Mouse (Mus musculus): ENCODE measurements around the gene Clasp2.
"Not testable (repeated sequence)": the region's sequence is repeated elsewhere in the genome, so short reads cannot be mapped to it uniquely, and the experiment has no call there.

Gene Clasp2

GRCm38 (mm10) chr9:113741108-113741636, at the start of gene Clasp2:
TSS of gene Clasp2 (plus strand) at chr9:113741473.
- DNase-seq (ENCODE audit: low read depth in 1 of 2, low spot score in 2 of 2), result peak; percentile 38 to 77

GRCm38 (mm10) chr9:113701441-113702160, 39.7 kb upstream of the Clasp2 start:
- DNase-seq (ENCODE audit: low read depth in 1 of 2, low spot score in 2 of 2), result no peak

GRCm38 (mm10) chr9:113706108-113706507, 35.2 kb upstream of the Clasp2 start:
- no peak for DNase-seq (ENCODE audit: low read depth in 1 of 2, low spot score in 2 of 2)

GRCm38 (mm10) chr9:113706841-113707240, 34.4 kb upstream of the Clasp2 start:
- DNase-seq (ENCODE audit: low read depth in 1 of 2, low spot score in 2 of 2), result no peak

- peak; percentile 57 to 84 for DNase-seq (ENCODE audit: low read depth in 1 of 2, low spot score in 2 of 2)
Observed at GRCm38 (mm10) chr9:113707481-113708360, 33.6 kb upstream of the Clasp2 start, which contains the start of gene Pdcd6ip. TSS of gene Pdcd6ip (minus strand) at chr9:113708259.

DNA sequence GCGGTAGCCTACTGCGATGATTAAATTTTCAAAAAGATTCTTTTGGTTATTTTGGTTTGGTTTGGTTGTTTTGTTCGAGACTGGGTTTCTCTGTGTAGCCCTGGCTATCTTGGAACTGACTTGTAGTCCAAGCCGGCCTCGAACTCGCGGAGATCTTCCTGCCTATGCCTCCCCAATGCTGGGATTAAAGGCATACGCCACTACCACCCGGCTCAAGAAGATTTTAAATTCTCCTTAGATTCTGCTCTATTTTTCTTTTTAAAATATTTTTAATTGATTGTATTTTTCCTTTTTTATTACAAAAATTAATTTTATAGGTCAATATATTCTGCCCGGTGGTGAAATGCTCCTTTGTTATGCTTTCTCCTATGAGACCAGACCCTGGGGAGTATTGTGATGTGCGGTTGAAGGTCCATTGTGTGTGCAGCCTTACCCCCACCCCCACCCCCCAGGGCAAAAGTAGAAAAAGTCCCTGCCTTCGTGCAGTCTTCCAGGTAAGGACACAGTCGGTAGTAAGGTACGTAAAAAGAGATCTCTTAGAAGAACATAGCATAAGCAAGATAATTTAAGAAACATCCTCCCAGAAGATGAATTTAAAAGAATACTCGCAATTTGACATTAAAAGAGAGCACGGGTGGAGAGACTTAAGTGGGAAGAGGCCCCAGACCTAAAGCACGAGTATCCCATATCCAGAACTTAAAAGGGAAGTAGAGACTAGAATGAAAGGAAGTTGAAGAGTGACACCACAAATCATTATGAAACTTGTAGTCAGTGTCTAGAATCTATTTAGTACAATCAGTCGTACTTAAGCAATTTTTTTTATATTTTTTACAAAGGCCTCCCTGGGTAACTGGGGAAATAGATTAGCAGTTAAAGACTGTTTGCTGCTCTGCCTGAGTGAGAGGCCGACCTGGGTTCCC, 32.7 kb upstream of the Clasp2 start:
- no peak for DNase-seq (ENCODE audit: low read depth in 1 of 2, low spot score in 2 of 2)

DNA sequence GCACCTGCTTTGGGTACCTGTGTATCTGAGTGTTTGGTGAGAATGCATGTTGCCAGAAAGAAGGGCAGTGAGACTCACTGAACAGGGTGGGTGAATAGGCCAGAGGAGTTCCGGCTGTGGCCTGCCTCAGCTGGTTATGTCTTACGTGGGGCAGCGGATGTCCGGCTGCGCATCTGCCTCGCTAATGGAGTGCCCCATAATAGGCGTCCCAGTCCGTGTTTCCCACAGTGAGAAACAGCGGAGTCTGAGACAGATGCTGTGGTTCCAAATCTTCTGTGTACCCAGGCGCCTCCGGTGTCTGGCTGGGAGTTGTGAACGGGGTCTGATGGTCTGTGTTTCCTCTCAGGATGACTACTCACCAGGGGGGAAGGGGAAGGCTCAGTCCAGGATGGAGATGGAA, 30.4 kb upstream of the Clasp2 start:
- no peak for DNase-seq (ENCODE audit: low read depth in 1 of 2, low spot score in 2 of 2)

DNA sequence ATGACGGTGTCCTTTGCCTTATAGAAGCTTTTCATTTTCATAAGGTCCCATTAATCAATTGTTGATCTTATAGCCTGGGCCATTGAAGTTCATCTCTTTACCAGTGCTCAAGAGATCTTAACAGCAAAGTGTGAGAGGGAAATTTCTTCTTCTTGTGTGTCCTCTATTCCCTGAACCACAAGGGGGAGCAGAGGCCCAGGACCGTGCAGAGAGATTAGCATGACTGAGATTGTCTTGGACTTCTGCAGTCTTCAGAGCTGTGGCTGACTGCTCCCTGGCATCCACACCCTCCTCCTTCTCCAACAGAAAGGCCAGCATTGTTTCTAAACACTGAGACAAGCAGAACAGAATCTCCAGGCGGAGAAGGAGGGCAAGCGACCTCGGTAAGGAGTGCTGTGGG, 22.2 kb upstream of the Clasp2 start:
- DNase-seq (ENCODE audit: low read depth in 1 of 2, low spot score in 2 of 2), result no peak

- DNase-seq (ENCODE audit: low read depth in 1 of 2, low spot score in 2 of 2), result no peak
Observed at GRCm38 (mm10) chr9:113724646-113725045, 16.6 kb upstream of the Clasp2 start.

- DNase-seq (ENCODE audit: low read depth in 1 of 2, low spot score in 2 of 2), result not testable (repeated sequence)
Observed at GRCm38 (mm10) chr9:113725609-113726008, 15.7 kb upstream of the Clasp2 start.

DNA sequence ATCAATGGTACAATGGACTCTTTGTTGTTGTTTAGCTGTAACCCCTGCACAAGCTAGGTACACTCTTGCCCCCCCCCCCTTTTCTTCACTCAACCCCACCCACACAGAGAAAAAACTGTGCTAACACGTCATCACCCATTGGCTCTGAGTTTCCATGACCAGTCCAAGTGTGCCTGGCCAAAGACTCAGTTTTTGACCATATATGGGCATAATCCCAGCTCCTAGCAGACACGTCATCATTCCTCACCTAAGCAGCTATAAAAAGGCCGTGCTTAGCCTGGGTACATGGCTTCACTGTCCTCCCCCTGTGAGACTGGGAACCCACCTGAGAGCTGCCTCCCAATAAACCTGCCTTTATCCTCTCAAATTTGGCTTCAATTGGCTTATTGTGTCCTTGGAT, 15.1 kb upstream of the Clasp2 start:
- DNase-seq (ENCODE audit: low read depth in 1 of 2, low spot score in 2 of 2), result no peak

DNA sequence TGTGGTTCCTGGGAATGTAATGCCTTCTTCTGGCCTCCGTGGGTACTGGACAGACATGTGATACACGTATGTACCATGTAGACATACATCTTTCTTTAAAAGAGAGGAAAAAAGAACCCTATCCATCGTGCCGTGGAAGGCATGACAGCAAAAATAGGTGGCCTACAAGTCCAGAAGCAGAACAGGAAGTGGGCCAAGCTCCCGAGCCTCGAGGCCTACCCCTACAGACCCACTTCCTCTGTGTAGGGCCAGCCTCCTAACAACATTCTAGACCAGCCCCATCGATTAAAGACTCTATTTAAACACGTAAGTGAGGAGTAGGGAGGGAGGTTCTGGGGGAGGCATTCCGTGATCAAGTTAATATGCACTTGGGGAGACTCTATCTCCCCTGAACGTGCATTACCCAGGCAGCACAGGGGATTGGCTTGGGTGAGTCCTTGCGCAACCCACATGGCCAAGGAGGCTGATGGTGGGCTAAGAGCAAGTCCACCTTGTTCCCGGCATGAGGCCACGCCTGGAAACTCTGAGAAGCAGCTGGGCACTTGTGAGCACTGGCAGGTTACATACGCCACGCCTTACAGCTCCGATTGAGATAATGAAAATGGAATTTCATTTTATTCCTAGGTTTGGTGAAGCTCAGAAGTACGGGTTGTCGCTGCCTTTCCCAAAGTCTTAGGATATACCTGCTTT, 14.1 kb upstream of the Clasp2 start:
- DNase-seq (ENCODE audit: low read depth in 1 of 2, low spot score in 2 of 2), result no peak

DNA sequence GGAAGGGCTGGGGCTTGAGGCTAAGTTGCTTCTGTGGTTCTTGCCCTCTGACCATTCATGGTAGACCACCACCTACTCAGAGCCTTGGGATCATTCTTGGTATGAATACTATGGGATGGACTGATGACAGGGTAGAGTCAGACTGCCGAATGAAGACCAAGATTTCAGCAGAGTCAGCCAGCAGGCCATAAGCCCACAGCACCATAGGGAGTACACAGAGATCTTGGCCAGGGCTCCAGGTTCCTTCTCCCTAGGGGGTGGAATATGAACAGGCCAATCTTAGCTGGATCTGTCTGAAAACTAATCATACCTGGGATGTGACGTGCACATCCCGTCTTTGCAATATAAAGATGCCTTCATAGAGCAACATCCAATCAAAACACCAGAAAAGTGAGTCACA, 9.7 kb upstream of the Clasp2 start:
- DNase-seq (ENCODE audit: low read depth in 1 of 2, low spot score in 2 of 2), result no peak

- DNase-seq (ENCODE audit: low read depth in 1 of 2, low spot score in 2 of 2), result no peak
Observed at GRCm38 (mm10) chr9:113735920-113736319, 5.4 kb upstream of the Clasp2 start.

DNA sequence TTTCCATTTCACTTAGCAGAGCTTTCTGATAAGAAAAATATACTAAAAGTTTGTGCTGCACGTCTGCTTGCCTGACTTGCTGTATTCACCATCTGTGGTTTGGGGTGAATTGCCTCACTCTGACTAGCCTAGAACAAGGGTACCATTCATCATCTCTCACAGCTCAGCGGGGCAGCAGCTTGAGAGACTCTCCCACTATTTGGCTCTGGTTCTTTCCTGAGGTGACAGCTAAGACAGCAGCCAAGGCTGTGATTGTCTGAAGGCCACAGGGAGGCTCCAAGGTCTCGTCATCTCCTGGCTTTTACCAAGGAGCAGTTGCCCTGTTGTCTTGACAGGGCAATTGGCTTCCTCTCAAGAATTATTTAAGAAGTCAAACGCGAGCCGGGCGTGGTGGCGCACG, 3.3 kb upstream of the Clasp2 start:
- DNase-seq (ENCODE audit: low read depth in 1 of 2, low spot score in 2 of 2), result no peak

- no peak for DNase-seq (ENCODE audit: low read depth in 1 of 2, low spot score in 2 of 2)
Observed at GRCm38 (mm10) chr9:113738941-113739340, 2.3 kb upstream of the Clasp2 start.

GRCm38 (mm10) chr9:113741637-113742137, 414 bp downstream of the Clasp2 start:
- DNase-seq (ENCODE audit: low read depth in 1 of 2, low spot score in 2 of 2), result peak in 1 of 2 experiments; percentile 9

- no peak for DNase-seq (ENCODE audit: low read depth in 1 of 2, low spot score in 2 of 2)
Observed at GRCm38 (mm10) chr9:113742361-113742794, 1.1 kb downstream of the Clasp2 start.

DNA sequence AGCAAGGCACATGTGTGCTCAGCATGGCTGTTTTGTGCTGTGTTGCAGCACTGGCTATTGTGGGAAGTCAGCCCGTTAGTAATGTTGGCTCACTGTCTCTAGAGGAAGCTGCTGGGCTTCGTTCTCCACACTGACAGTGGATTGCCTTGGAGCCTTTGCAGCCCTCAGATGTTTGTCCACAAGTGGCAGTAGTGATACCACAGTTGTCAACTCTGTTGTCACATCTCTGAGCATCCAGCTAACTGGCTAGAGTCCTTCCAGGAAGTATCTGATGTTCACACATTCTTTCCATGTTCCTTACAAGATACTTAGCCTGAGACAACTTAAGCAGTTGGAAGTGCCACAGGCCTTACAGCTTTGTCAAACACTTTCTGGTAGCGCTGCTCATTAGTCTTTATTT, 2.0 kb downstream of the Clasp2 start:
- peak in 1 of 2 experiments; percentile 15 for DNase-seq (ENCODE audit: low read depth in 1 of 2, low spot score in 2 of 2)

DNA sequence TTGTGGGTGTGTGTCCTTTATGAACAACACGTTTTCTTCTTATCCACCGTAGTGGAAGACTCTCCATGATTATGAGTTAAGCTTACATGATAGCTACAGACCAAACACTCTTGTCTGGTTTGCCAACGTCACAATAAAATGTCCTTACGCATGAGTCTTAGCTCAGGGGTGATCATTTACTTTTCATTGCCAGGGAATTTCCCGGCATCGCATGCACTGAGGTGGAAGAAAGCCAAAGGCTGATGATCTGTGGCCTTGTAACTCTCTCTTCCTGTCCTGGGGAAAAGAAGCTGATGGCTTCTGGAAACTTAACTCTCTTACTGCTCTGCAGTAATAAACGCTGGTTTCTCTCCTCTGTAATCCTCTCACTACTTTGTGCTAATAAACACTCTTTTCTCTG, 8.1 kb downstream of the Clasp2 start:
- no peak for DNase-seq (ENCODE audit: low read depth in 1 of 2, low spot score in 2 of 2)

All from monocyte, adult 2 months (primary cell).